Mouse (Mus musculus): ENCODE results near the gene Lgr4.

DNA sequence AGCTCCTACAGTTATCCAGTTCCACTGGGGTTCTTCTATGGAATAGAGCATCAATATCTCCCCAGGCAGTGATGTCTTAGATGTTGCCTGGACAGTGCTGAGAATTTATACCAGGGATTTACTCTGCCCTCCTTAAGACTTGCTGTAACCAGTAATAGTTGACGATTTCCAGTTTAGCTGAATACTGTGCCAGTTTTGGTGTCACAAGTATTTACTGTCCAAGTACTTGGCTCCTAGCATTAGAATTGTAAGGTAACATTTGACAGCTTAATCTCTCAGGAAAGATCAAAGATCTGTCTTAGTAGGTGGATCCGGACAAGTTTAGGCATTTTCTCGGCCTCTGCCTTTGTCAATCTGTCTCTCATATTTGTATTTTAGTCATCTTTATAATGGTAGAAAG, 5.6 kb downstream of the Lgr4 start:
- TF ChIP-seq POLR2A (IDR thresholded peaks at IDR 0.05; ENCODE audit: borderline replicate concordance, insufficient read depth, low read length) (no peak), CTCF (IDR thresholded peaks at IDR 0.05; ENCODE audit: borderline replicate concordance, insufficient read depth, low read depth, low read length) (no peak)

Data from cerebellum, adult 2 months (tissue).